Mouse (Mus musculus) brain, embryonic 14.5 days (tissue): ENCODE data around the gene Strn. TPM values are rescaled to one million over a fixed set of nuclear protein-coding genes. Genes with fewer than 3 reads are reported as not detected.

Experiments used
- DNase-seq: peaks from one replicate; pipeline ENCODE4 v3.0.0-alpha.2; 2011; ENCODE audit warnings: low read depth
- CTCF ChIP-seq: fragments of 200-500 bp; IDR thresholded peaks from 2 replicates; pipeline ENCODE4 v1.5.1; 2012; ENCODE audit warnings: inconsistent platforms, mild to moderate bottlenecking, moderate library complexity, borderline replicate concordance; ENCODE audit not compliant: insufficient read depth, insufficient read length; ENCODE audit errors: extremely low read depth
- POLR2A ChIP-seq: fragments of 200-500 bp; IDR thresholded peaks from 2 replicates; pipeline ENCODE4 v1.6.1; 2012; ENCODE audit warnings: mild to moderate bottlenecking, inconsistent platforms, borderline replicate concordance; ENCODE audit not compliant: poor library complexity, insufficient read depth, insufficient read length, severe bottlenecking; ENCODE audit errors: extremely low read depth
- polyA plus RNA-seq: library from polyadenylated mRNA; depleted of rRNA; stranded (reverse); fragments of >200 nt; gene quantifications from 2 replicates; pipeline ENCODE4 v1.2.3, GENCODE M21; 2012

Gene Strn
- polyA plus RNA-seq, 1 experiment: 12.5 TPM

GRCm38 (mm10) chr17:78639099-78639498, 97.9 kb downstream of the Strn start:
- TF ChIP-seq POLR2A (no peak), CTCF (no peak)
- peak; percentile 17 for DNase-seq

GRCm38 (mm10) chr17:78637140-78637539, 99.9 kb downstream of the Strn start:
- TF ChIP-seq POLR2A: no peak
- no peak for TF ChIP-seq CTCF
- no peak for DNase-seq

- TF ChIP-seq CTCF: no peak
- no peak for TF ChIP-seq POLR2A
- DNase-seq: no peak
Measured at GRCm38 (mm10) chr17:78635616-78636015, 101.4 kb downstream of the Strn start.

GRCm38 (mm10) chr17:78624941-78625340, 112.1 kb downstream of the Strn start:
- no peak for TF ChIP-seq CTCF
- no peak for TF ChIP-seq POLR2A
- DNase-seq: no peak

- no peak for TF ChIP-seq POLR2A
- TF ChIP-seq CTCF: no peak
- no peak for DNase-seq
Measured at GRCm38 (mm10) chr17:78621863-78622262, 115.1 kb downstream of the Strn start.

- no peak for TF ChIP-seq CTCF
- no peak for TF ChIP-seq POLR2A
- no peak for DNase-seq
Measured at GRCm38 (mm10) chr17:78620740-78621139, 116.3 kb downstream of the Strn start.

GRCm38 (mm10) chr17:78619981-78620380, 117.0 kb downstream of the Strn start:
- DNase-seq: no peak
- TF ChIP-seq CTCF (no peak), POLR2A (no peak)

GRCm38 (mm10) chr17:78618164-78618693, 118.8 kb downstream of the Strn start:
- no peak for DNase-seq
- TF ChIP-seq CTCF (no peak), POLR2A (no peak)

GRCm38 (mm10) chr17:78615096-78615495, 121.9 kb downstream of the Strn start:
- TF ChIP-seq CTCF (no peak), POLR2A (no peak)
- DNase-seq: no peak

- no peak for TF ChIP-seq CTCF
- TF ChIP-seq POLR2A: no peak
- no peak for DNase-seq
Measured at GRCm38 (mm10) chr17:78614481-78614880, 122.5 kb downstream of the Strn start.

GRCm38 (mm10) chr17:78611117-78611516, 125.9 kb downstream of the Strn start:
- no peak for DNase-seq

GRCm38 (mm10) chr17:78609191-78609855, 127.7 kb downstream of the Strn start:
- TF ChIP-seq CTCF (no peak), POLR2A (no peak)
- no peak for DNase-seq

More at GRCm38 (mm10) chr17:78611117-78611516, 125.9 kb downstream of the Strn start:
- peak; percentile 49; the same call in 1 of the 2 replicates for TF ChIP-seq CTCF
- TF ChIP-seq POLR2A: no peak
